Mouse (Mus musculus) limb, embryonic 10.5 days (tissue): Measurements from ENCODE around the gene Izumo2. TPM values are rescaled to one million over a fixed set of nuclear protein-coding genes. Genes with fewer than 3 reads are reported as not detected.
"Not testable (repeated sequence)": the region's sequence is repeated elsewhere in the genome, so short reads cannot be mapped to it uniquely, and the experiment has no call there.

Experiments used
- DNase-seq: peaks from one replicate; pipeline ENCODE4 v3.0.0-alpha.2; 2017; ENCODE audit warnings: low spot score
- H3K27ac ChIP-seq: fragments of 300-500 bp; sonication (generic); 2 replicates; pipeline ENCODE4 v1.5.1; 2016; ENCODE audit warnings: mild to moderate bottlenecking
- H3K27me3 ChIP-seq: fragments of 300-500 bp; sonication (generic); 2 replicates; pipeline ENCODE4 v1.6.1; 2016; ENCODE audit warnings: low read depth, mild to moderate bottlenecking; ENCODE audit not compliant: poor library complexity, severe bottlenecking
- H3K36me3 ChIP-seq: fragments of 300-500 bp; sonication (generic); 2 replicates; pipeline ENCODE4 v1.6.1; 2016; ENCODE audit warnings: mild to moderate bottlenecking, moderate library complexity
- H3K4me1 ChIP-seq: fragments of 300-500 bp; sonication (generic); 2 replicates; pipeline ENCODE4 v1.6.1; 2016
- H3K4me3 ChIP-seq: fragments of 300-500 bp; sonication (generic); 2 replicates; pipeline ENCODE4 v1.5.1; 2016; ENCODE audit warnings: mild to moderate bottlenecking, moderate library complexity
- H3K9me3 ChIP-seq: fragments of 300-500 bp; sonication (generic); replicated peaks from 2 replicates; pipeline ENCODE4 v1.6.1; 2016; ENCODE audit warnings: mild to moderate bottlenecking
- WGBS: fragments of 180-500 bp; shearing (Covaris S2); methylation state at CpG from one replicate; pipeline ENCODE4 v1.1.7; 2016; 5-methylcytosine and 5-hydroxymethylcytosine counted together
- polyA plus RNA-seq: library from polyadenylated mRNA; unstranded; fragments of >200 nt; fragmentation: Nextera tagmentation; extraction: Ambion mirVana; gene quantifications from 2 replicates; pipeline ENCODE4 v1.2.1, GENCODE M21; 2016

The Izumo2 gene
- polyA plus RNA-seq, 1 experiment from 2014 or later, result not detected

DNA sequence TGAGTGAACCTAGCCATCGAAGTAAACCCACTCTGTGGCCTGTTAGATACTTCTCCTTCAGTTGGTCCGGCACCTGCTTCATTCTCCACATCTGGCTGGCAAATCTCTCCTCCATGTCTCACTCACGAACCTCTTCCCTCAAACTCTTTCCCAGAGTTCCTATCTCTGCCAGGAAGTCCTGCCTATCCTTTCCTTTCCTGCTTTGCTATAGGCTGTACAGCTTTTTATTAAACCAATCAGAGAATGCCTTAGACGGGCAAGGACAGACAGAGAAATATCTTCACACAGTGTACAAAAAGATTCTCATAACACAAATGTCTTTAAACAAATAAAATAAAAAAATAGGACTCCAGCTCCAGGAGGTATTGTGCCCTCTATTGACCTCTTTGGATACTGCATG, 3.5 kb upstream of the Izumo2 start:
- H3K4me1 ChIP-seq, result no peaks in the 10 kb centered on the region
- WGBS, result 87% methylated on average over 4 of the region's 4 CpGs
- no peaks in the 10 kb centered on the region for H3K27me3 ChIP-seq
- no peaks in the 10 kb centered on the region for H3K9me3 ChIP-seq
- DNase-seq, result no peak
- H3K27ac ChIP-seq, result no peak overlapping the region
- no peaks in the 10 kb centered on the region for H3K36me3 ChIP-seq
- H3K4me3 ChIP-seq, result no peak overlapping the region

DNA sequence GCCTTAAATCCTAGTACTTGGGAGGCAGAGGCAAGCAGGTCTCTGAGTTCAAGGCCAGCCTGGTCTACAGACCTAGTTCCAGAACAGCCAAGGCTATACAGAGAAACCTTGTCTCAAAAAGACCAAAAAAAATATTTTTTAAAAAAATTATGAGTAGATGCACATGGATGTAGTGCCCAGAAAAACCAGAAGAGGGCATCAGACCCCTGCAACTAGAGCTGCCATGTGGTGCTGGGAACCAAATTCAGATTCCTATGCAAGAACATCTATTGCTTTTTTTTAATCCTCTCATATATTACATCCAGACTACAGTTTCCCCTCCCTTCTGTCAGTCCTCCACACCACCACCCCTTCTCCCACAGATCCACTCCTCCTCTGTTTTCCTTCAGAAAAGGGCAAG, 2.2 kb upstream of the Izumo2 start:
- Histone ChIP-seq H3K4me1 (no peaks in the 10 kb centered on the region), H3K36me3 (no peaks in the 10 kb centered on the region), H3K4me3 (no peak overlapping the region), H3K27me3 (no peaks in the 10 kb centered on the region), H3K27ac (no peak overlapping the region), H3K9me3 (no peaks in the 10 kb centered on the region)
- DNase-seq, result no peak

DNA sequence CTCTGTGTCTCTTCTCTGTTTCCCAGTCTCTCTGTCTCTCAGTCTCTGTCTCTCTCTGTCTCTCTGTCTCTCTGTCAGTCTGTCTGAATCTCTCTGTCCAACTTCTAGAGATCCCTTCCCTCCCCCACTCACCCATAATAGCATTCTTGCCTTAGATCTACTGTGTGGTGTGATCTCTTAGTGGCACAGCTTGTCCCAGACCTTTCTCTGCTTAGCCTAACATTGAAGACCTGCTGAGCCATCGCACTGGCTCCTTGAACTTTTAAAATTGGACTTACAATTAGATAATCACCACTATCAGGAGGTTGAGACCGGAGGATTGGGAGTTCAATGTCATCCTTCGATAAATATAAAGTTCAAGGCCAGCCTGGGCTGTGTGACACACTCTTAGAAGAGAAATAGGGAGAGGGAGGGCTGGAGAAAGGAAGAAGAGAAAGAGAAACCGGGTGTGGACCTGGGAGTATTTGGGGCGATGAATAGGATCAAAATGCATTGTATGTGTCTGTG, 1.3 kb upstream of the Izumo2 start:
- 89% methylated on average over 5 of the region's 5 CpGs for WGBS

DNA sequence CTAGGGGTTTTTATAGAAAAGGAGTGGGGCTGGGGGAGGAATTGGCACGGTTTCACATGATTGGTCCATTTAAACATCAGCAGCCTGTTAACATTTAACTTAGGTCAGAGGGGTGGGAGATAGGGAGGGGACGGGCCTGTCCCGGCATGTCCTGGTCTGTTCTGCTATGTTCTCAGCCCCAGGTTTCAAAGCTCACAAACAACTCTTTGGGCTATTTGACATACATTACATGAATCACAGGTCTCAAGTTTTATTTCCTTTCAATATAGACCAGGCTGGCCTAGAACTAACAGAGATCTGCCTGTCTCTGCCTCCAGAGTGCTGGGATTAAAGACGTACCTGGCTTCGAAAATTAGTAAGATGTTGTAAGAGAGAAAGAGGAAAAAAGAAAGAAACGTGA, 449 bp upstream of the Izumo2 start:
- not testable (repeated sequence) for H3K4me3 ChIP-seq, DNase-seq, H3K36me3 ChIP-seq, H3K4me1 ChIP-seq, H3K27me3 ChIP-seq, H3K27ac ChIP-seq, H3K9me3 ChIP-seq
- WGBS, result 95% methylated on average over 6 of the region's 6 CpGs

More for the DNA sequence above, 1.3 kb upstream of the Izumo2 start:
- H3K4me3 ChIP-seq, result no peak overlapping the region
- H3K4me1 ChIP-seq, result no peaks in the 10 kb centered on the region
- H3K36me3 ChIP-seq, result no peaks in the 10 kb centered on the region
- no peak for DNase-seq
- H3K27ac ChIP-seq, result no peak overlapping the region
- no peaks in the 10 kb centered on the region for H3K9me3 ChIP-seq
- no peaks in the 10 kb centered on the region for H3K27me3 ChIP-seq

DNA sequence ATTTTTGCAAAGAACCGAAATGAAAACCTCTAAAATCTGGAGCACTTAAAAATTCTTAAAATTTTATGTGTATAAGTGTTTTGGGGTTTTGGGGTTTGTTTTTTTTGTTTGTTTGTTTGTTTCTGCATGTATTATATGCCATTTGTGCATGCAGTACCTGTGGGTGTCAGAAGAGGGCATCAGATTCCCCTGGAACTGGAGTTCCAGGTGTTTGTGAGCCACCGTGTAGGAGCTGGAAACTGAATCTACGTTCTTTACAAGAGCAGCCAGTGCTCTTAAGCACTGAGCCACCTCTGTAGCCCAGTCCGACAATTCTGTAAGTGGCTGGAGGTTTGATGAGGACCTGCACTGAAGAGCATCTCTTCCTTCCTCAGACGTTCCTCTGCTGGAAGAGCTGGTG, 1.3 kb downstream of the Izumo2 start:
- WGBS, result 81% methylated on average over 5 of the region's 5 CpGs
- Histone ChIP-seq H3K4me1 (no peaks in the 10 kb centered on the region), H3K27me3 (no peaks in the 10 kb centered on the region), H3K4me3 (no peak overlapping the region), H3K9me3 (no peaks in the 10 kb centered on the region), H3K36me3 (no peaks in the 10 kb centered on the region), H3K27ac (no peak overlapping the region)
- DNase-seq, result no peak

DNA sequence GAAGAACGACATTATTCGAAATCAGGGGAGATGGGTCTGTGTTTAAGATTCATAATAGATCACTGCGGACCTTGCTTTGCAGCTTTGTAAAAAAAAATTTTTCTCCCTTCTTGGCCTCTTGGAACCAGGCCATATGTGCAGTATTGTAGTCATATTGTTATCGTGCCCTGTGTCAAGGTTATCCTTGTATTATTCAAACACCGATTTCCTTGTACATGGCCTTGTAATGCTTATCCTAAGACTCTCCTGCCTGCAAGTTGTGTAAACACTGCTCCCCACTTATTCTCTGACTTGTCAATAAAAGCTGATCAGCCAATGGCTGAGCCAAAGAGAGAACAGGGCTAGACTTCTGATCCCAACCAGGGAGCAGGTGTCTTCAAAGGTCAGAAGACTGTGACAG, 13.5 kb downstream of the Izumo2 start:
- DNase-seq, result no peak
- H3K4me1 ChIP-seq, result no peaks in the 10 kb centered on the region

DNA sequence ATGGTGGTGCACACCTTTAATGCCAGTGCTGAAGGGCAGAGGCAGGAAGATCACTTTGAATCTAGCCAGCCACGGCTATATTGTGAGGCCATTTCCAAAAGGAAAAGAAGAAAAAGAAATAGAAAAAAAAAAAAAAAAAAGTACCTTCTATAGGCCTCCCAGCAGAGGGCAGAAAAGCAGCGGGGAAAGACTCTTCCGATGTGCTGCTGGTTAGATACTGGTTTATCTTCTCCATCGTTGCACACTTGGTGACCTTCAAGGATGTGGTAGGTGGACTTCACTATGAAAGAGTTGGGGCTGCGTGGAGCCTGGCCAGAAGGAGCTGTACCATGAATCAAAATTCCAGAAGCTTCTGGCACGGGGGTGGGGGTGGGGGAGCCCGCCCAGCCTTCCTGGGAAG, 15.8 kb downstream of the Izumo2 start:
- no peaks in the 10 kb centered on the region for H3K4me1 ChIP-seq
- WGBS, result 33% methylated on average over 7 of the region's 7 CpGs
- no peaks in the 10 kb centered on the region for H3K36me3 ChIP-seq
- DNase-seq, result no peak
- H3K27me3 ChIP-seq, result no peaks in the 10 kb centered on the region
- no peak overlapping the region for H3K4me3 ChIP-seq
- H3K27ac ChIP-seq, result no peak overlapping the region
- no peaks in the 10 kb centered on the region for H3K9me3 ChIP-seq

More for the DNA sequence above, 13.5 kb downstream of the Izumo2 start:
- Histone ChIP-seq H3K27me3 (no peaks in the 10 kb centered on the region), H3K27ac (no peak overlapping the region), H3K9me3 (no peaks in the 10 kb centered on the region), H3K36me3 (no peaks in the 10 kb centered on the region), H3K4me3 (no peak overlapping the region)
- 91% methylated on average over 5 of the region's 5 CpGs for WGBS

DNA sequence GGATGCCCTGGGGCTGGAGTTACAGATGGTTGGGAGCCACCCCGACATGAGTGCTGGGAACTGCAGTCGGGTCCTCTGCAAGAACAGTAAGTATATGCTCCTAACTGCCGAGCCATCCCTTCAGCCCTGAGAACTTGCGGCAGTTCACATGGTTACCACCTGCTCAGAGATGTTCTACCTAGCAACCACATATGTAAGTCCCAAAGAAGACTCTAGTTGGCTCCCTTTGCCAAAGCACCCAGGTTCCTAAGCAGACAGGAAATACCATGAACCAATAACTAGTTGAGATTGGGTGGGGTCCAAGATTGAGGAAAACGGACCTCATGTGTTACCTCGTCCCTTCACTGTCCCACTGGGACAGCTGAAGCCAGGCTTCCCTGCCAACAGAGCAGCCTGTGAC, 17.8 kb downstream of the Izumo2 start:
- 82% methylated on average over 6 of the region's 6 CpGs for WGBS
- H3K4me3 ChIP-seq, result no peak overlapping the region
- H3K27ac ChIP-seq, result no peak overlapping the region
- DNase-seq, result no peak
- H3K4me1 ChIP-seq, result no peaks in the 10 kb centered on the region
- no peaks in the 10 kb centered on the region for H3K36me3 ChIP-seq
- no peaks in the 10 kb centered on the region for H3K27me3 ChIP-seq
- H3K9me3 ChIP-seq, result no peaks in the 10 kb centered on the region

DNA sequence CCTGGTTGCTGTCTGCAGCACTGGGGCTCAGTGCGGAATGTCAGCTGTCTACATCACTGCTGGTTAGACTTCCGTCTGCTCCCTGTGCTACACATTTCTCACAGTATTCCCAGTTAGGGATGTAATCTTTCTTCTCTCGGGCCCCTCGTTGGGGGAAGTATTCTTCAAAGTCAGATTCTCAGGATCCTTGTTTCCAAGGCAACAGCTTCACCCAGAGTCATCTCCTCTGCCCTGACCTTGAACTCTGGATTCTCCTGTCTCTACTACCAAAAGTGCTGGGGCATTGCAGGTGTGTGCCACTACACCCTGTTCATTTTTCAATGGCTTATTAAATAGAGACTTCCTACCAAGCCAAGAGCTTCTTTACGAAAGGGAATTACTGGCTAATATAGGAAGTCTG, 18.6 kb downstream of the Izumo2 start:
- Histone ChIP-seq H3K27ac (no peak overlapping the region), H3K27me3 (no peaks in the 10 kb centered on the region), H3K9me3 (no peaks in the 10 kb centered on the region), H3K4me1 (no peaks in the 10 kb centered on the region), H3K36me3 (peaks cover 1% of the 10 kb centered on the region; the same call in 1 of the 2 replicates), H3K4me3 (no peak overlapping the region)
- no peak for DNase-seq
- 76% methylated on average over 5 of the region's 5 CpGs for WGBS

DNA sequence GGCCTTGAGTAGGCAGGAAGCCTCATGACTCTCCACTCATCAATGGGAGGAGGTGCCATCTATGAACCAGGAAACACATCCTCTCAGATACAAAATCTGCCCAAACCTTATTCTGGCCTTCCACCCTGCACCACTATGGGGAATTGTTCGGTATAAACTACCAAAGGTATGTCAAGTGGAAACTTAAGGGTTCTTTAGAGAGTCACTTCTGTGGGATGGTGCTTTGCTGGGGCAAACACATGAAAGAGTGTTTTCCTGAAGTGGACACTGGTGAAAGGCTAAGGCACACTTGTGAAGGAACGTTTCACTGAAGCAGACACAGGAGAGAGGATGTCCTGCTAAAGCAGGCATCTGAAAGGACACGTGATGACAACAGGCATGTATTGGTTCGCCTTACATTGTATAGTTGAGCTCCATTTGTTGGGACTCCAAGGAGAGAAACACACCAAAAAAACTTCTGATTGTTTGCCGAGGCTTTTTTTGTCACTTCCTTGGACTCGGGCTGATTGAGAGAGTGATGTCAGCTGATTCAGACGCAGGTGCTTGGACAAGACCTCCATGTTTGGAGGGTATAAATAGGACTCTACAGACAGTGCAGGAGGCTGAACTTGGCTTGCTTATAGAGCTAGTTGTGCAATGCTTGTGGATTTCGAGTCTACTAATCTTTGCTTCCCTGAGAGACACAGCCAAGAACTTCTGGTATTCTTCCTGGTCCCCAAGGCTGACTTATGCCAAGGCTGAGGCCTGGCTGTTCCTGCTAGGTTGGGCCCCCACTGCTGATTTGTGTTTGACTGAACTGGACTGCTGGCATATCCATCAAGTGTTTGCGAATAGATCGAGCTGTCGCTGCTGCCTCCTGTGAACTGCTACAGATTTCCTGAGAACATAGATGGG, 19.8 kb downstream of the Izumo2 start:
- DNase-seq, result no peak
- Histone ChIP-seq H3K27me3 (no peaks in the 10 kb centered on the region), H3K4me1 (no peaks in the 10 kb centered on the region), H3K27ac (no peak overlapping the region), H3K36me3 (peaks cover 7% of the 10 kb centered on the region; the same call in 1 of the 2 replicates), H3K9me3 (no peaks in the 10 kb centered on the region), H3K4me3 (no peak overlapping the region)
- 86% methylated on average over 11 of the region's 11 CpGs for WGBS

DNA sequence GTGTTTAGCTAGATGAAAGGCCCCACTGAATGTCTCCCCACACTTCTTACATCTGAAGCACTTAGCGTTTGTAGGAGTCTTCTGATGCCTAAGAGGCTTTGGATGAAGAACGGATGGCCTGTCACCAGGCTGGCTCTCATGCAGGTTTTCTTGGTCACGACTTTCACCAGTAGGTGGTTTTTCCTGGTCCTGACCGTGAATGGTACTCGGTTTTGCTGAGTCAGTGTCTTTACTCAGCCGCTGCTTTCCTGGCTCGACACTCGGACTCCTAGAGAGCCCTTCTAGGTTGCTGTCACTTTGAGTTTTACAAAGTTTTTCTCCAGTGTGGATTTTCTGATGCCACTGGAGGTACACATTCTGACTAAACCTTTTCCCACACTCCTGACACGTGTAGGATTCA, 25.2 kb downstream of the Izumo2 start:
- no peak for DNase-seq
- H3K9me3 ChIP-seq, result no peaks in the 10 kb centered on the region
- H3K36me3 ChIP-seq, result peaks cover 19% of the 10 kb centered on the region
- H3K4me3 ChIP-seq, result no peak overlapping the region
- no peaks in the 10 kb centered on the region for H3K27me3 ChIP-seq
- 90% methylated on average over 9 of the region's 9 CpGs for WGBS
- no peak overlapping the region for H3K27ac ChIP-seq
- no peaks in the 10 kb centered on the region for H3K4me1 ChIP-seq

DNA sequence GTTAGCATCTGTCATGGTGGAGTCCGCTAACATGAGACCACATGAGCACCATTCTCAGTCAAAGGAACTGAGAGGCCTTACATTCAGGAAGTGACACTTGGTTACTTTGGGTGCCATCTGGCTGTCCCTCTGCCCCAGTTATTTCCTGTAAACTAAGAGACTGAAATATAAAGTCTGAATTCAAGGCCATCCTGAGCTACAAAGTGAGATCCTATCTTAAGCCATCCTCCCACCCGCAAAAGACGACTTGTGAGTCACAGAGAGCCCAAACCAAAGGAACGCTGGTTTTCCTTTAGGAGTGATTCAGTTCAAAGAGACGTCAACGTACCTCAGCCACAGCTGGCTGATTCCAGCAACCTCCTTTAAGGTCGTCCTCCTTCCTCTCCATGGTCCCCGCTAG, 32.8 kb downstream of the Izumo2 start:
- WGBS, result 92% methylated on average over 8 of the region's 8 CpGs

DNA sequence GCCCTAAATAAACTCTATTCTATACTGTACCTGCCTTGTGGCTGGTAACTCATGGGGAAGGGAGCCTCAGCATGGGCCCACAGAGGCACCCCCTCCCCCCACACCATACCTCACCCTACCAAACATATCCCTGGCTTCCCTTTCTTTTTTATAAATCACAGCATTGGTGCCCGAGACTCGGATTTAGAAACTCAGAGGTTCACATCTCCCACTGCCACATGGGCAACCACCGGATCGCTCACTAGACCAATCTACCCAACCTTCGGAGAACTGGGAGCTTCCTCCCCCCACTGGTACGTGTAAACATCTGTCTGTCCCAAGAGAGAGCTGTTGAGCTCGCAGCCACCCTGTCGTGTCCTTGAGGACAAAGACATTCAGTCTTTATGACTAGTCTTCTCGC, 35.7 kb downstream of the Izumo2 start:
- Histone ChIP-seq H3K27me3 (0 out of 2 replicates have a peak, but pooled peaks cover 6% of the 10 kb centered on the region), H3K27ac (0 out of 2 replicates have a peak overlapping the region, but pooled peaks have one; percentile 66), H3K4me1 (peaks cover 28% of the 10 kb centered on the region), H3K9me3 (no peaks in the 10 kb centered on the region), H3K4me3 (peak overlapping the region; percentile 54; the same call in 1 of the 2 replicates), H3K36me3 (no peaks in the 10 kb centered on the region)
- 47% methylated on average over 9 of the region's 9 CpGs for WGBS
- no peak for DNase-seq

More for the DNA sequence above, 32.8 kb downstream of the Izumo2 start:
- peaks cover 11% of the 10 kb centered on the region for H3K4me1 ChIP-seq
- no peak overlapping the region for H3K4me3 ChIP-seq
- no peak for DNase-seq
- no peaks in the 10 kb centered on the region for H3K9me3 ChIP-seq
- H3K36me3 ChIP-seq, result no peaks in the 10 kb centered on the region
- no peak overlapping the region for H3K27ac ChIP-seq
- H3K27me3 ChIP-seq, result 0 out of 2 replicates have a peak, but pooled peaks cover 6% of the 10 kb centered on the region
